14 mouse cellular contexts compared by ENCODE assay signal in the genomic region with DNA sequence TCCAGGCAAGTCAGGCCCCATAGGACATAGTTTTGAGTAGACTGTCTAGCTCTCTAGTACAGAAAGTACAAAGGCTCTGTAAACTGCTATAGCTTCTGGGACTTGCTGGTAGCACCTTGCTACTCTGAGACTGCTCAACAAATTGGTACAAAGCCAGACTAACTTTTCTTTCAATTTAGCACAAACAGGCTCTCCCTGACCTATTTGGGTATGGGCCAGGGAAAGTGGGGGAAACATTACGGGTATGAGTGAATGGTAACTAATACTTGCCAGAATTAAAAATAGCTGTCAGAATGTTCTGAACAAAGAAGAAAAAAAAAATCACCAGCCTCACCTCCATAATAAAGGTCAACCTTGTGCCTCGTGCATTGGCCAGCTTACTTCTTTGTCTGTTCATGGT. TPM values are rescaled to one million over a fixed set of nuclear protein-coding genes. Genes with fewer than 3 reads are reported as not detected.
DNase-seq lines count a peak whose midpoint lies in the region; ATAC-seq and TF ChIP-seq lines count a peak whose summit lies in the region.
"Had no signal": no experiment of that assay in that cellular context is flagged by ENCODE, and none has a peak within 500 bp of the region (broad histone marks: within the 10 kb centered on the region; RNA-seq: fewer than 3 reads in every experiment).

No protein-coding gene starts in this region.

- H3K9ac ChIP-seq in kidney, embryonic 16.5 days (replicated peaks; ENCODE audit: low read length): no peak overlapping the region
- H3K9ac ChIP-seq: forebrain, embryonic 15.5 days; hindbrain, embryonic 12.5 days; stomach, embryonic 15.5 days had no signal

- intact Hi-C loops in left cerebral cortex, adult 2 months (cut with DNase I): no loop called here

- no peak overlapping the region for H3K27ac ChIP-seq in kidney, embryonic 16.5 days (ENCODE audit: low read length)
- H3K27ac ChIP-seq in left cerebral cortex, adult 2 months: no peak overlapping the region
- H3K27ac ChIP-seq: forebrain, embryonic 15.5 days; hindbrain, embryonic 12.5 days; stomach, embryonic 15.5 days had no signal

- TF ChIP-seq CTCF in left cerebral cortex, adult 2 months (IDR thresholded peaks at IDR 0.05): no peak

- 65% methylated on average over 2 of the region's 2 CpGs for WGBS in kidney, embryonic 16.5 days

- ATAC-seq in kidney, embryonic 16.5 days (ENCODE audit: low FRiP score, low TSS enrichment): no peak
- ATAC-seq: forebrain, embryonic 15.5 days; intestine, postnatal 0 days had no signal

- DNase-seq in gastrocnemius, adult 18-20 months (ENCODE audit: low spot score): peak; percentile 6
- DNase-seq in gastrocnemius, postnatal 10 days: no peak
- DNase-seq in kidney, postnatal 25 days: peak; percentile 40 to 53
- peak; percentile 8 for DNase-seq in adrenal gland, postnatal 25 days
- DNase-seq in heart, postnatal 4 days: peak; percentile 35
- DNase-seq in layer of hippocampus, adult 9-11 months: no peak
- no peak for DNase-seq in left cerebral cortex, adult 2 months (ENCODE audit: extremely low spot score in 1 of 2, low spot score in 2 of 2)
- DNase-seq: cerebellum, adult 8-10 months; layer of hippocampus, postnatal 36 days had no signal

- no peaks in the 10 kb centered on the region for H3K27me3 ChIP-seq in kidney, embryonic 16.5 days (ENCODE audit: insufficient read depth, low read length)

- H3K4me1 ChIP-seq in kidney, embryonic 16.5 days (ENCODE audit: insufficient read depth, low read length): no peaks in the 10 kb centered on the region
- H3K4me1 ChIP-seq: forebrain, embryonic 15.5 days; hindbrain, embryonic 12.5 days; stomach, embryonic 15.5 days had no signal

- no peak overlapping the region for H3K4me2 ChIP-seq in kidney, embryonic 16.5 days (replicated peaks; ENCODE audit: low read depth, low read length)
- H3K4me2 ChIP-seq: forebrain, embryonic 15.5 days; hindbrain, embryonic 12.5 days; stomach, embryonic 15.5 days had no signal

- no peaks in the 10 kb centered on the region; the same call in 1 of the 2 replicates for H3K9me3 ChIP-seq in kidney, embryonic 16.5 days (ENCODE audit: low read length)
- H3K9me3 ChIP-seq: forebrain, embryonic 15.5 days; hindbrain, embryonic 12.5 days; stomach, embryonic 15.5 days had no signal

- H3K4me3 ChIP-seq in kidney, embryonic 16.5 days (ENCODE audit: low read length): no peak overlapping the region
- H3K4me3 ChIP-seq in left cerebral cortex, adult 2 months: no peak overlapping the region
- H3K4me3 ChIP-seq: forebrain, embryonic 15.5 days; hindbrain, embryonic 12.5 days; stomach, embryonic 15.5 days had no signal

- no peaks in the 10 kb centered on the region for H3K36me3 ChIP-seq in kidney, embryonic 16.5 days (ENCODE audit: insufficient read depth, low read length)
- H3K36me3 ChIP-seq: forebrain, embryonic 15.5 days; hindbrain, embryonic 12.5 days; stomach, embryonic 15.5 days had no signal

RNA-seq across cellular contexts. Expression of a gene that starts 24.1 kb away (rescaled TPM):
- total RNA-seq in gastrocnemius, adult 18-20 months (2021): 1 to 10 TPM; 3.7 to 4.6 TPM
- total RNA-seq in gastrocnemius, postnatal 10 days (2021): 10 to 100 TPM; 11.9 to 13.1 TPM
- polyA plus RNA-seq in kidney, embryonic 16.5 days (2015; fragmentation: Nextera tagmentation; extraction: Ambion mirVana): 15.4 and 15.5 TPM in 2 replicates
- total RNA-seq in adrenal gland, postnatal 25 days (2021): 31.3 and 41.8 TPM in 2 replicates
- total RNA-seq in heart, postnatal 4 days (2021): 10 to 100 TPM; 45.1 to 47.6 TPM
- total RNA-seq in left cerebral cortex, adult 2 months (2021): 100 to 1,000 TPM; 149 to 189 TPM

Comparison
In these comparisons a context has a peak if more than half of its experiments do, and no peak if none do; other contexts are left out.
1. DNase-seq: peak in gastrocnemius, adult 18-20 months (single experiment), kidney, postnatal 25 days (2 of 2), adrenal gland, postnatal 25 days (single experiment) and heart, postnatal 4 days (single experiment); none in gastrocnemius, postnatal 10 days (single experiment), layer of hippocampus, adult 9-11 months (single experiment) and left cerebral cortex, adult 2 months (0 of 2).